Mouse (Mus musculus) heart, postnatal 14 days (tissue): ENCODE measurements around the gene Otud7b. TPM values are rescaled to one million over a fixed set of nuclear protein-coding genes. Genes with fewer than 3 reads are reported as not detected.

ENCODE experiments used
- DNase-seq, 2 experiments: peaks; one replicate each; pipeline ENCODE4 v3.0.0; 2021 to 2022
- intact Hi-C: fragments of 180-260 bp; cut with DNase I; formaldehyde crosslinking; loops from one replicate; pipeline ENCODE4 v1.15.1; 2025
- total RNA-seq, 2 experiments: library from RNA; stranded (reverse); gene quantifications; 2 replicates each; pipeline ENCODE4 v1.2.3; 2021

Otud7b gene
- total RNA-seq, 2 experiments from 2014 or later = 49.4 to 54.4 TPM

- intact Hi-C loops = no loop called here
- no peak for DNase-seq
Observed at GRCm38 (mm10) chr3:96128128-96128527, 23.8 kb downstream of the Otud7b start.

- intact Hi-C loops = no loop called here
- DNase-seq = no peak
Observed at GRCm38 (mm10) chr3:96132478-96132877, 28.2 kb downstream of the Otud7b start.

- intact Hi-C loops = no loop called here
- no peak for DNase-seq
Observed at GRCm38 (mm10) chr3:96133327-96133905, 29.1 kb downstream of the Otud7b start.

- peak in 1 of 2 experiments; percentile 25 for DNase-seq
- intact Hi-C loops = no loop called here
Observed at GRCm38 (mm10) chr3:96135011-96135410, 30.7 kb downstream of the Otud7b start.

- intact Hi-C loops = loop anchor here (2.0 to 5.0 kb wide), 3 partner anchors 66 to 181 kb away; no protein-coding TSS in a partner anchor
- DNase-seq = peak; percentile 37 to 69
Observed at GRCm38 (mm10) chr3:96147950-96148349, 43.6 kb downstream of the Otud7b start.

GRCm38 (mm10) chr3:96151836-96152235 lies 47.5 kb downstream of the Otud7b start:
- DNase-seq = no peak
- intact Hi-C loops = no loop called here

GRCm38 (mm10) chr3:96152611-96153010 lies 48.3 kb downstream of the Otud7b start:
- intact Hi-C loops = no loop called here
- DNase-seq = no peak

GRCm38 (mm10) chr3:96155501-96155900 lies 51.2 kb downstream of the Otud7b start:
- intact Hi-C loops = no loop called here
- DNase-seq = no peak

- DNase-seq = no peak
- intact Hi-C loops = no loop called here
Observed at GRCm38 (mm10) chr3:96159820-96160219, 55.5 kb downstream of the Otud7b start.

GRCm38 (mm10) chr3:96160222-96160802 lies 56.0 kb downstream of the Otud7b start:
- peak; percentile 44 to 49 for DNase-seq
- intact Hi-C loops = no loop called here

- intact Hi-C loops = no loop called here
- DNase-seq = peak; percentile 41 to 44
Observed at GRCm38 (mm10) chr3:96160803-96161516, 56.6 kb downstream of the Otud7b start.

GRCm38 (mm10) chr3:96161869-96162840 lies 57.8 kb downstream of the Otud7b start, which contains the start of gene Mtmr11:
Gene Mtmr11 (plus strand): TSS chr3:96162004.
- intact Hi-C loops = no loop called here
- peak in 1 of 2 experiments; percentile 18 for DNase-seq

GRCm38 (mm10) chr3:96163040-96163439 lies 58.7 kb downstream of the Otud7b start:
- intact Hi-C loops = no loop called here
- DNase-seq = no peak

- intact Hi-C loops = no loop called here
- peak in 1 of 2 experiments; percentile 21 for DNase-seq
Observed at GRCm38 (mm10) chr3:96168466-96169158, 64.3 kb downstream of the Otud7b start.

- intact Hi-C loops = no loop called here
- no peak for DNase-seq
Observed at GRCm38 (mm10) chr3:96170276-96170675, 65.9 kb downstream of the Otud7b start.

- intact Hi-C loops = no loop called here
- no peak for DNase-seq
Observed at GRCm38 (mm10) chr3:96170976-96171545, 66.7 kb downstream of the Otud7b start.

GRCm38 (mm10) chr3:96171583-96172196 lies 67.4 kb downstream of the Otud7b start:
- no peak for DNase-seq
- intact Hi-C loops = loop anchor here (2.0 kb wide), 1 partner anchor 49 kb away; the partner anchor contains the start of genes Hist2h2ac and Hist2h2be

- intact Hi-C loops = loop anchor here (2.0 kb wide), 1 partner anchor 48 kb away; the partner anchor contains the start of genes Hist2h2ac and Hist2h2be
- DNase-seq = peak; percentile 82 to 86
Observed at GRCm38 (mm10) chr3:96172197-96173178, 68.2 kb downstream of the Otud7b start, which contains the start of gene Sf3b4. Gene Sf3b4 (plus strand): TSS chr3:96172332.
